Mouse (Mus musculus) MEL (cell line): ENCODE data around the gene Gpc5. TPM values are rescaled to one million over a fixed set of nuclear protein-coding genes. Genes with fewer than 3 reads are reported as not detected.
A peak's percentile ranks its signal among the peaks of the same experiment; 100 is the strongest.

Source experiments
- DNase-seq: peaks from one replicate; pipeline ENCODE4 v3.0.0; 2011; ENCODE audit warnings: low read depth, low spot score
- H3K27ac ChIP-seq: 2 replicates; pipeline ENCODE4 v1.5.1; 2012; ENCODE audit warnings: low read depth, mild to moderate bottlenecking, control low read depth, low read length, moderate library complexity; ENCODE audit not compliant: control insufficient read depth
- H3K27me3 ChIP-seq, 2 experiments: fragments of 150-350 bp in 1 of 2; sonication (generic) in 1 of 2; 2 replicates each; pipeline ENCODE4 v1.6.1; 2012; ENCODE audit warnings: low read length in 2 of 2, mild to moderate bottlenecking in 2 of 2, improper control_type of control experiment in 1 of 2, moderate library complexity in 1 of 2; ENCODE audit not compliant: insufficient read depth in 2 of 2, control insufficient read depth in 1 of 2
- H3K36me3 ChIP-seq, 2 experiments: 2 replicates each; pipeline ENCODE4 v1.6.1; 2012 to 2014; ENCODE audit warnings: low read length in 2 of 2, improper control_type of control experiment in 1 of 2, inconsistent platforms in 1 of 2, mild to moderate bottlenecking in 1 of 2; ENCODE audit not compliant: insufficient read depth in 2 of 2, control insufficient read depth in 1 of 2
- H3K4me1 ChIP-seq, 2 experiments: fragments of 150-350 bp in 1 of 2; sonication (generic) in 1 of 2; 2 replicates each; pipeline ENCODE4 v1.6.1; 2012; ENCODE audit warnings: low read length in 2 of 2, improper control_type of control experiment in 1 of 2, mild to moderate bottlenecking in 1 of 2; ENCODE audit not compliant: insufficient read depth in 2 of 2, control insufficient read depth in 1 of 2
- H3K4me3 ChIP-seq, 2 experiments: fragments of 150-350 bp in 1 of 2; sonication (generic) in 1 of 2; 2 replicates each; pipeline ENCODE4 v1.5.1; 2012; ENCODE audit warnings: low read depth in 2 of 2, low read length in 2 of 2, mild to moderate bottlenecking in 2 of 2, moderate library complexity in 2 of 2, control low read depth in 1 of 2, improper control_type of control experiment in 1 of 2; ENCODE audit not compliant: control insufficient read depth in 1 of 2, insufficient read depth in 1 of 2
- H3K79me2 ChIP-seq: 2 replicates; pipeline ENCODE4 v1.6.1; 2012; ENCODE audit warnings: mild to moderate bottlenecking, low read length, moderate library complexity; ENCODE audit not compliant: control insufficient read depth, poor library complexity, insufficient read depth
- H3K9ac ChIP-seq: 2 replicates; pipeline ENCODE4 v1.6.1; 2012; ENCODE audit warnings: low read depth, mild to moderate bottlenecking, control low read depth, low read length, moderate library complexity; ENCODE audit not compliant: control insufficient read depth, poor library complexity, severe bottlenecking
- H3K9me3 ChIP-seq: fragments of 150-350 bp; sonication (generic); replicated peaks from 2 replicates; pipeline ENCODE4 v1.6.1; 2012; ENCODE audit warnings: mild to moderate bottlenecking, low read length, improper control_type of control experiment, moderate library complexity; ENCODE audit not compliant: insufficient read depth
- BHLHE40 ChIP-seq: IDR thresholded peaks from 2 replicates; pipeline ENCODE4 v1.6.1; 2012; ENCODE audit warnings: low read depth, mild to moderate bottlenecking, inconsistent platforms, low read length, improper control_type of control experiment, borderline replicate concordance
- CTCF ChIP-seq, 3 experiments: IDR thresholded peaks in 2 of 3; conservative IDR thresholded peaks in 1 of 3; 2 replicates each; pipeline ENCODE4 v1.5.1; 2011 to 2012; ENCODE audit warnings: low read length in 3 of 3, low read depth in 2 of 3, mild to moderate bottlenecking in 2 of 3, improper control_type of control experiment in 1 of 3, inconsistent platforms in 1 of 3, mixed read lengths in 1 of 3, moderate library complexity in 1 of 3; ENCODE audit not compliant: control insufficient read depth in 1 of 3, insufficient read depth in 1 of 3, poor library complexity in 1 of 3, severe bottlenecking in 1 of 3
- E2F4 ChIP-seq: IDR thresholded peaks from 2 replicates; pipeline ENCODE4 v1.6.1; 2011; ENCODE audit warnings: low read depth, low read length, improper control_type of control experiment, borderline replicate concordance
- ELF1 ChIP-seq: IDR thresholded peaks from 2 replicates; pipeline ENCODE4 v1.6.1; 2014; ENCODE audit warnings: low read depth, mild to moderate bottlenecking, inconsistent platforms, low read length, improper control_type of control experiment, moderate library complexity
- EP300 ChIP-seq, 2 experiments: IDR thresholded peaks; 2 replicates each; pipeline ENCODE4 v1.6.1; 2011; ENCODE audit warnings: improper control_type of control experiment in 2 of 2, low read length in 2 of 2, low read depth in 1 of 2, mild to moderate bottlenecking in 1 of 2
- ETS1 ChIP-seq: IDR thresholded peaks from 2 replicates; pipeline ENCODE4 v1.6.1; 2012; ENCODE audit warnings: low read depth, mild to moderate bottlenecking, inconsistent platforms, low read length, improper control_type of control experiment, moderate library complexity
- GATA1 ChIP-seq: IDR thresholded peaks from 2 replicates; pipeline ENCODE4 v1.6.1; 2011; ENCODE audit warnings: low read depth, low read length, improper control_type of control experiment
- HCFC1 ChIP-seq: IDR thresholded peaks from 2 replicates; pipeline ENCODE4 v1.6.1; 2012; ENCODE audit warnings: low read depth, mild to moderate bottlenecking, inconsistent platforms, low read length, improper control_type of control experiment, moderate library complexity
- NRF1 ChIP-seq: IDR thresholded peaks from 2 replicates; pipeline ENCODE4 v1.6.1; 2014; ENCODE audit warnings: low read depth, mild to moderate bottlenecking, inconsistent platforms, low read length, improper control_type of control experiment, moderate library complexity; ENCODE audit not compliant: poor library complexity, insufficient read depth, severe bottlenecking
- POLR2AphosphoS2 ChIP-seq: IDR thresholded peaks from 2 replicates; pipeline ENCODE4 v1.6.1; 2011; ENCODE audit warnings: low read length, improper control_type of control experiment
- POLR2AphosphoS5 ChIP-seq: IDR thresholded peaks from 2 replicates; pipeline ENCODE4 v1.6.1; 2012; ENCODE audit warnings: low read depth, borderline replicate concordance, mild to moderate bottlenecking, inconsistent platforms, low read length, moderate library complexity, mixed read lengths
- RAD21 ChIP-seq: IDR thresholded peaks from 2 replicates; pipeline ENCODE4 v1.6.1; 2011; ENCODE audit warnings: mild to moderate bottlenecking, low read depth, low read length, improper control_type of control experiment
- SIN3A ChIP-seq: IDR thresholded peaks from 2 replicates; pipeline ENCODE4 v1.6.1; 2012; ENCODE audit warnings: low read length, improper control_type of control experiment, inconsistent platforms
- TAL1 ChIP-seq: IDR thresholded peaks from 2 replicates; pipeline ENCODE4 v1.6.1; 2012; ENCODE audit warnings: mild to moderate bottlenecking, inconsistent platforms, low read length, moderate library complexity, mixed read lengths
- TCF12 ChIP-seq: IDR thresholded peaks from 2 replicates; pipeline ENCODE4 v1.6.1; 2014; ENCODE audit warnings: low read depth, mild to moderate bottlenecking, inconsistent platforms, low read length, improper control_type of control experiment, moderate library complexity
- UBTF ChIP-seq: IDR thresholded peaks from 2 replicates; pipeline ENCODE4 v1.6.1; 2012; ENCODE audit warnings: low read depth, mild to moderate bottlenecking, inconsistent platforms, low read length, improper control_type of control experiment, moderate library complexity, borderline replicate concordance; ENCODE audit not compliant: insufficient read depth
- USF1 ChIP-seq: IDR thresholded peaks from 2 replicates; pipeline ENCODE4 v1.6.1; 2014; ENCODE audit warnings: low read depth, mild to moderate bottlenecking, inconsistent platforms, low read length, improper control_type of control experiment, moderate library complexity
- USF2 ChIP-seq, 2 experiments: IDR thresholded peaks; 2 replicates each; pipeline ENCODE4 v1.6.1; 2011 to 2012; ENCODE audit warnings: improper control_type of control experiment in 2 of 2, low read length in 2 of 2, borderline replicate concordance in 1 of 2, inconsistent platforms in 1 of 2, low read depth in 1 of 2, mild to moderate bottlenecking in 1 of 2; ENCODE audit not compliant: insufficient read depth in 1 of 2
- ZC3H11A ChIP-seq: IDR thresholded peaks from 2 replicates; pipeline ENCODE4 v1.6.1; 2012; ENCODE audit warnings: low read depth, mild to moderate bottlenecking, inconsistent platforms, low read length, improper control_type of control experiment
- ZMIZ1 ChIP-seq: IDR thresholded peaks from 2 replicates; pipeline ENCODE4 v1.6.1; 2012; ENCODE audit warnings: low read depth, mild to moderate bottlenecking, inconsistent platforms, low read length, improper control_type of control experiment, moderate library complexity
- ZNF384 ChIP-seq: IDR thresholded peaks from 2 replicates; pipeline ENCODE4 v1.6.1; 2012; ENCODE audit warnings: low read depth, mild to moderate bottlenecking, inconsistent platforms, low read length, improper control_type of control experiment
- polyA plus RNA-seq, 2 experiments: library from polyadenylated mRNA; stranded (reverse) in 1 of 2; unstranded in 1 of 2; fragments of >175 nt in 1 of 2; fragments of >200 nt in 1 of 2; gene quantifications; 2 replicates each; pipeline versions ENCODE4 v1.2.1 to v1.2.4; 2012; ENCODE audit warnings: low replicate concordance in 2 of 2, low read depth in 1 of 2; ENCODE audit not compliant: insufficient read length in 2 of 2, insufficient read depth in 1 of 2, missing spikeins in 1 of 2
- total RNA-seq: library from RNA; depleted of rRNA; stranded (reverse); fragments of 300-350 nt; gene quantifications from 2 replicates; pipeline ENCODE4 v1.2.3, GENCODE M21; 2012

Gene Gpc5
- total and polyA plus RNA-seq, 3 experiments = not detected

- Histone ChIP-seq H3K9ac (no peak overlapping the region), H3K27me3 (no peaks in the 10 kb centered on the region), H3K9me3 (no peaks in the 10 kb centered on the region), H3K79me2 (no peaks in the 10 kb centered on the region), H3K4me3 (no peak overlapping the region), H3K4me1 (peaks cover 0 to 2% of the 10 kb centered on the region in 2 experiments; a peak in 1 of 4 replicates), H3K36me3 (no peaks in the 10 kb centered on the region; a peak in 1 of 4 replicates), H3K27ac (no peak overlapping the region)
- peak; percentile 29 for DNase-seq
- no peak for TF ChIP-seq USF1
- peak; percentile 70 for TF ChIP-seq GATA1
- peak; percentile 34; the same call in 1 of the 2 replicates for TF ChIP-seq ETS1
- peak; percentile 69 for TF ChIP-seq TCF12
- peak; percentile 45 to 57; a peak in 2 of 4 replicates for TF ChIP-seq EP300 (IDR thresholded peaks at IDR 0.05; ENCODE audit: low read depth in 1 of 2, low read length in 2 of 2)
- TF ChIP-seq, all 39 proteins: peak for 4
Measured at GRCm38 (mm10) chr14:115990764-115991163, 898.7 kb downstream of the Gpc5 start.

DNA sequence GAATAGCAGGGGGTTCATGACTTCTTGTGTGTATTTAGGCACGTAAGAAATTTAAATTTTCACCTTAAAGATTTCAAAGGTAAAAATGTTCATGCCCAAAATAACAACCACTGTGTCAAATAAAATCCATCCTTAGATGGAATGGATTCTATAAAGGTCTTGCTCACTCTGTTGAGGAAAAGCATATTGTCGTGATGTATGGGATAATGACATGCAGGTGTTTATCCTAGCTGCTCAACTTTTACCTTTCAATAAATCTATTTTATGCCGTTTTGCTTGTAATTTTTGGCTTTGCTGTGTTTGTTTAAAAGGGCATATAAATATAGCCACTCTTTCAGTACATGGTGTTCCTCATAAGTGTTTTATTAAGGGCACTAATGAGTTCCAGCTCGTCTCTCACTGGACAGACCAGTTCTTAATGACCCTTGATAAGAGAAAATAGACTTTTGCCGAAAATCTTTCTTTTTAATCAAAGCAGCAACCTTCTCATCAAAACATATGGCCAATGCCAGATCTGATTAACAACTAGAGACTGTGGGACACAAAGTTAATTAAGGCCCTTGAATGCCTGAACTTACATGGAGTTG lies 901.6 kb downstream of the Gpc5 start:
- Histone ChIP-seq H3K79me2 (no peaks in the 10 kb centered on the region), H3K36me3 (no peaks in the 10 kb centered on the region; a peak in 1 of 4 replicates), H3K4me1 (peaks cover 0 to 2% of the 10 kb centered on the region in 2 experiments; a peak in 1 of 4 replicates), H3K27me3 (no peaks in the 10 kb centered on the region)
- TF ChIP-seq POLR2AphosphoS5 (no peak), NRF1 (no peak), USF2 (IDR thresholded peaks at IDR 0.05; ENCODE audit: borderline replicate concordance in 1 of 2, insufficient read depth in 1 of 2, low read depth in 1 of 2, low read length in 2 of 2) (no peak), ZMIZ1 (no peak), E2F4 (no peak), BHLHE40 (no peak), ZNF384 (no peak), CTCF (IDR thresholded peaks at IDR 0.05 in 2 of 3, conservative IDR thresholded peaks at IDR 0.05 in 1 of 3; ENCODE audit: control insufficient read depth in 1 of 3, insufficient read depth in 1 of 3, low read depth in 2 of 3, low read length in 3 of 3, poor library complexity in 1 of 3, severe bottlenecking in 1 of 3) (no peak), UBTF (no peak), SIN3A (no peak), POLR2AphosphoS2 (no peak), ELF1 (no peak), RAD21 (no peak), ZC3H11A (no peak), TCF12 (no peak), TAL1 (no peak), HCFC1 (no peak), EP300 (IDR thresholded peaks at IDR 0.05; ENCODE audit: low read depth in 1 of 2, low read length in 2 of 2) (no peak)
- TF ChIP-seq, all 39 proteins: peak for 0
- no peak for DNase-seq
- H3K9ac ChIP-seq = no peak overlapping the region
- no peak overlapping the region for H3K4me3 ChIP-seq
- H3K27ac ChIP-seq = no peak overlapping the region
- H3K9me3 ChIP-seq = no peaks in the 10 kb centered on the region
